Mouse (Mus musculus): ENCODE measurements around the gene Wbp2. TPM values are rescaled to one million over a fixed set of nuclear protein-coding genes. Genes with fewer than 3 reads are reported as not detected.
A peak's percentile ranks its signal among the peaks of the same experiment; 100 is the strongest.

Gene Wbp2
- polyA plus RNA-seq, 1 experiment from 2014 or later, result 201 TPM

GRCm38 (mm10) chr11:116040593-116040992 is 46.2 kb downstream of the Wbp2 start:
- H3K4me2 ChIP-seq (replicated peaks; ENCODE audit: low read depth), result no peak overlapping the region

GRCm38 (mm10) chr11:116037826-116038225 is 49.0 kb downstream of the Wbp2 start:
- no peak for ATAC-seq
- Histone ChIP-seq H3K4me1 (replicated peaks; ENCODE audit: control insufficient read depth, insufficient read depth, low read length) (no peaks in the 10 kb centered on the region), H3K36me3 (ENCODE audit: control insufficient read depth, insufficient read depth) (peaks cover 16% of the 10 kb centered on the region), H3K9me3 (ENCODE audit: control insufficient read depth) (no peaks in the 10 kb centered on the region), H3K27me3 (replicated peaks; ENCODE audit: control insufficient read depth, insufficient read depth, low read length) (no peaks in the 10 kb centered on the region), H3K27ac (ENCODE audit: low read depth, low read length) (no peak overlapping the region), H3K9ac (ENCODE audit: low read depth, low read length) (no peak overlapping the region), H3K4me3 (ENCODE audit: low read depth, low read length) (no peak overlapping the region), H3K4me2 (replicated peaks; ENCODE audit: low read depth) (no peak overlapping the region)
- WGBS, result 93% methylated on average over 9 of the region's 9 CpGs
- TF ChIP-seq CTCF (IDR thresholded peaks at IDR 0.05; ENCODE audit: low read depth), result no peak

More at GRCm38 (mm10) chr11:116040593-116040992, 46.2 kb downstream of the Wbp2 start:
- H3K36me3 ChIP-seq (ENCODE audit: control insufficient read depth, insufficient read depth), result peaks cover 16% of the 10 kb centered on the region
- H3K4me3 ChIP-seq (ENCODE audit: low read depth, low read length), result no peak overlapping the region
- no peak for TF ChIP-seq CTCF (IDR thresholded peaks at IDR 0.05; ENCODE audit: low read depth)
- WGBS, result 89% methylated on average over 6 of the region's 6 CpGs
- no peaks in the 10 kb centered on the region for H3K9me3 ChIP-seq (ENCODE audit: control insufficient read depth)
- H3K27me3 ChIP-seq (replicated peaks; ENCODE audit: control insufficient read depth, insufficient read depth, low read length), result no peaks in the 10 kb centered on the region
- ATAC-seq, result no peak
- no peak overlapping the region for H3K27ac ChIP-seq (ENCODE audit: low read depth, low read length)
- no peaks in the 10 kb centered on the region for H3K4me1 ChIP-seq (replicated peaks; ENCODE audit: control insufficient read depth, insufficient read depth, low read length)
- no peak overlapping the region for H3K9ac ChIP-seq (ENCODE audit: low read depth, low read length)

GRCm38 (mm10) chr11:116036671-116037070 is 50.1 kb downstream of the Wbp2 start:
- Histone ChIP-seq H3K9me3 (ENCODE audit: control insufficient read depth) (no peaks in the 10 kb centered on the region), H3K27ac (ENCODE audit: low read depth, low read length) (no peak overlapping the region), H3K4me2 (replicated peaks; ENCODE audit: low read depth) (no peak overlapping the region), H3K4me3 (ENCODE audit: low read depth, low read length) (no peak overlapping the region), H3K27me3 (replicated peaks; ENCODE audit: control insufficient read depth, insufficient read depth, low read length) (no peaks in the 10 kb centered on the region), H3K4me1 (replicated peaks; ENCODE audit: control insufficient read depth, insufficient read depth, low read length) (no peaks in the 10 kb centered on the region), H3K9ac (ENCODE audit: low read depth, low read length) (no peak overlapping the region), H3K36me3 (ENCODE audit: control insufficient read depth, insufficient read depth) (peaks cover 12% of the 10 kb centered on the region)
- ATAC-seq, result no peak
- TF ChIP-seq CTCF (IDR thresholded peaks at IDR 0.05; ENCODE audit: low read depth), result no peak
- WGBS, result 82% methylated on average over 3 of the region's 3 CpGs

- no peaks in the 10 kb centered on the region; the same call in 1 of the 2 replicates for H3K4me1 ChIP-seq (replicated peaks; ENCODE audit: control insufficient read depth, insufficient read depth, low read length)
- 87% methylated on average over 6 of the region's 6 CpGs for WGBS
- H3K4me2 ChIP-seq (replicated peaks; ENCODE audit: low read depth), result no peak overlapping the region
- TF ChIP-seq CTCF (IDR thresholded peaks at IDR 0.05; ENCODE audit: low read depth), result no peak
- no peak overlapping the region for H3K4me3 ChIP-seq (ENCODE audit: low read depth, low read length)
- H3K9me3 ChIP-seq (ENCODE audit: control insufficient read depth), result no peaks in the 10 kb centered on the region
- H3K27me3 ChIP-seq (replicated peaks; ENCODE audit: control insufficient read depth, insufficient read depth, low read length), result no peaks in the 10 kb centered on the region
- no peak for ATAC-seq
- H3K27ac ChIP-seq (ENCODE audit: low read depth, low read length), result no peak overlapping the region
- peaks cover 8% of the 10 kb centered on the region; the same call in 1 of the 2 replicates for H3K36me3 ChIP-seq (ENCODE audit: control insufficient read depth, insufficient read depth)
- H3K9ac ChIP-seq (ENCODE audit: low read depth, low read length), result no peak overlapping the region
Observed at GRCm38 (mm10) chr11:116034584-116034983, 52.2 kb downstream of the Wbp2 start.

GRCm38 (mm10) chr11:116030898-116031845 is 55.6 kb downstream of the Wbp2 start:
- H3K9ac ChIP-seq (ENCODE audit: low read depth, low read length), result peak overlapping the region; percentile 79
- H3K4me1 ChIP-seq (replicated peaks; ENCODE audit: control insufficient read depth, insufficient read depth, low read length), result no peaks in the 10 kb centered on the region; the same call in 1 of the 2 replicates
- no peaks in the 10 kb centered on the region for H3K9me3 ChIP-seq (ENCODE audit: control insufficient read depth)
- no peak; the same call in 1 of the 2 replicates for ATAC-seq
- no peaks in the 10 kb centered on the region for H3K36me3 ChIP-seq (ENCODE audit: control insufficient read depth, insufficient read depth)
- H3K27me3 ChIP-seq (replicated peaks; ENCODE audit: control insufficient read depth, insufficient read depth, low read length), result no peaks in the 10 kb centered on the region
- peak overlapping the region; percentile 73 for H3K4me3 ChIP-seq (ENCODE audit: low read depth, low read length)
- H3K4me2 ChIP-seq (replicated peaks; ENCODE audit: low read depth), result peak overlapping the region; percentile 65
- TF ChIP-seq CTCF (IDR thresholded peaks at IDR 0.05; ENCODE audit: low read depth), result 0 out of 2 replicates have a peak, but pooled peaks have one; percentile 13
- 21% methylated on average over 14 of the region's 14 CpGs for WGBS
- peak overlapping the region; percentile 98 for H3K27ac ChIP-seq (ENCODE audit: low read depth, low read length)

DNA sequence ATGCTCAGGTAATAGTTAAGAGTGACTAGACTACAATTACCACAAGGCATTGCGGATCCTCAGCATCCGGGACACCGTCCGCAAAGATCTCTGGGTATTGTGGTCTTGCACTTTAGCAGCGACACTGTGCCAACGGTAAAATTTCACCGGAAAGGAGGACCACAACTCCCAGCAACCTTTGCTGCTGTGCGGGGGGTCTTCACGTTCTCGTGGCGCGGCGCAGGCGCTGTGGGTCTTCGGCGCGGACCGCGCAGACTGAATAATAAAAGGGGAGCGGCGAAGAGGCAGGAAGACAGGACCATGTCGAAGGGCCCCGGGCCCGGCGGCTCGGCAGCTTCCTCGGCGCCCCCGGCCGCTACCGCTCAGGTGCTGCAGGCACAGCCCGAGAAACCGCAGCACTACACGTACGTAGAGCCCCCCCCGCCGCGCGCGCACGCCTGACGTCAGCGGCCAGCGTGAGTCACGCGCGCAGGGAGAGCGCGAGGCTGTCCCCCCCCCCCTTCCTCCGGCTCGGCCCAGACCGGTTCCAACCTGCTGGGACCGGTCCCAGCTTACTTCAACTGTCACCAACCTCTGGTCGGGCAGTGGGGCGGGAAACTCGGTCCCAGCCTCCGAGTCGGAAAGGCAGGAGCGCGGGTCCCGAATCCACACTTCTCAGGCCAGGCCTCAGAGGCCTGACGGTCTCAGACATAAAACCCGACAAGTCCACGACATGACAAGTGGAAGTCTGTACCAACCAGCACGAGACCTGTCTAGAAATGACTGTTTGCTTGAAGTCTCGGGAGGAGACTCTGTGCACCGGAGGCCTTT is 56.5 kb downstream of the Wbp2 start, which contains the start of gene Unk:
Unk (plus strand) TSS at position 235 of the 810 bp plus-strand sequence.
- no peak for TF ChIP-seq CTCF (IDR thresholded peaks at IDR 0.05; ENCODE audit: low read depth)
- H3K4me2 ChIP-seq (replicated peaks; ENCODE audit: low read depth), result peak within 1 kb of the TSS; percentile 65
- WGBS, result under 1% methylated on average over 64 of the region's 67 CpGs
- ATAC-seq, result peak; percentile 96
- H3K4me3 ChIP-seq (ENCODE audit: low read depth, low read length), result peak within 1 kb of the TSS; percentile 73
- no peaks in the 10 kb centered on the region for H3K27me3 ChIP-seq (replicated peaks; ENCODE audit: control insufficient read depth, insufficient read depth, low read length)
- no peaks in the 10 kb centered on the region for H3K9me3 ChIP-seq (ENCODE audit: control insufficient read depth)
- H3K4me1 ChIP-seq (replicated peaks; ENCODE audit: control insufficient read depth, insufficient read depth, low read length), result no peaks in the 10 kb centered on the region; the same call in 1 of the 2 replicates
- H3K36me3 ChIP-seq (ENCODE audit: control insufficient read depth, insufficient read depth), result no peaks in the 10 kb centered on the region
- H3K27ac ChIP-seq (ENCODE audit: low read depth, low read length), result peak within 1 kb of the TSS; percentile 98
- peak within 1 kb of the TSS; percentile 79 for H3K9ac ChIP-seq (ENCODE audit: low read depth, low read length)

All from intestine, postnatal 0 days (tissue).